Mouse (Mus musculus): ENCODE measurements around the gene Washc4.

DNA sequence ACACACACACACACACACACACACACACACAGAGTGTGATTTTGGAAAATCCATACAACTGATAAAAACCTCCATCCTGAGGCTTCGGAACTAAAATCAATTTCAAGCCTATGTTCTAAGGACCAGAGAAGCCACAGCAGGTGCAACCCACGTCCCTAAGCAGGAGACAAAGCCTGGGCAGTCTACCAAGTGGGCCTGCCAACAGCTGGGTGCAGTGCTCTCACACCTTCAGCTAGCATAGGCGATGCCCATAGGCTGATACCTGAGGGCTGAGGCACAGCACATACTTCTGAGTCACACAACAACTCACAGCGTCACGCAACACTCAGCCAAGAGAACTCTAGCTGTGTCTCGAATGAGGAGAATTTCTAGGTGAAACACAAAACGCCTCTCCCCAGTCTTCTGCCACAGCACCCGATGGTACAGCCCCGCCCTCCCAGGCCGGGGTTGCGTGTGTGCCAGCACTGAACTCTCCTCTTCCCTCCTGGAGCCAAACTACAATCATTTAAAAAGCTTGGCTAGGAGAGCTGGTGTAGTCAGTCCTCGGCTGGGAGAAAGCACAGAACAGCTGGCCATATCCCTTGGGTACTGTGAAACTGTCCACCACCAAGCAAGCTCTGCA, 75.4 kb downstream of the Washc4 start:
- TF ChIP-seq POLR2A (IDR thresholded peaks at IDR 0.05; ENCODE audit: control insufficient read depth, extremely low read depth, insufficient read depth, low read length, poor library complexity): no peak
- TF ChIP-seq CTCF (IDR thresholded peaks at IDR 0.05; ENCODE audit: borderline replicate concordance, control insufficient read depth, extremely low read depth, insufficient read depth, low read length, poor library complexity): no peak

Data from thymus, adult 2 months (tissue).